Mouse (Mus musculus) MEL (cell line): ENCODE measurements at regions not wholly inside any gene's neighbourhood (a gene's known extent, or its start where the extent isn't known, plus 50 kb on each side); places are given as distances from the start of the nearest gene placed in this dataset.

Source experiments
- CHD1 ChIP-seq: IDR thresholded peaks from 2 replicates; pipeline ENCODE4 v1.6.1; 2012; ENCODE audit warnings: low read depth, mild to moderate bottlenecking, inconsistent platforms, low read length, improper control_type of control experiment
- CTCF ChIP-seq, 3 experiments: IDR thresholded peaks in 2 of 3; conservative IDR thresholded peaks in 1 of 3; 2 replicates each; pipeline ENCODE4 v1.5.1; 2011 to 2012; ENCODE audit warnings: low read length in 3 of 3, low read depth in 2 of 3, mild to moderate bottlenecking in 2 of 3, improper control_type of control experiment in 1 of 3, inconsistent platforms in 1 of 3, mixed read lengths in 1 of 3, moderate library complexity in 1 of 3; ENCODE audit not compliant: control insufficient read depth in 1 of 3, insufficient read depth in 1 of 3, poor library complexity in 1 of 3, severe bottlenecking in 1 of 3
- HCFC1 ChIP-seq: IDR thresholded peaks from 2 replicates; pipeline ENCODE4 v1.6.1; 2012; ENCODE audit warnings: low read depth, mild to moderate bottlenecking, inconsistent platforms, low read length, improper control_type of control experiment, moderate library complexity
- KAT2A ChIP-seq: conservative IDR thresholded peaks from 2 replicates; pipeline ENCODE4 v1.6.1; 2012; ENCODE audit warnings: low read depth, low read length, improper control_type of control experiment, inconsistent platforms
- MAFK ChIP-seq: IDR thresholded peaks from 2 replicates; pipeline ENCODE4 v1.6.1; 2011; ENCODE audit warnings: low read depth, mild to moderate bottlenecking, low read length, improper control_type of control experiment, borderline replicate concordance
- MXI1 ChIP-seq: IDR thresholded peaks from 2 replicates; pipeline ENCODE4 v1.6.1; 2011; ENCODE audit warnings: mild to moderate bottlenecking, low read depth, low read length, improper control_type of control experiment
- NRF1 ChIP-seq: IDR thresholded peaks from 2 replicates; pipeline ENCODE4 v1.6.1; 2014; ENCODE audit warnings: low read depth, mild to moderate bottlenecking, inconsistent platforms, low read length, improper control_type of control experiment, moderate library complexity; ENCODE audit not compliant: poor library complexity, insufficient read depth, severe bottlenecking
- POLR2A ChIP-seq, 2 experiments: IDR thresholded peaks; 2 replicates each; pipeline ENCODE4 v1.6.1; 2011 to 2012; ENCODE audit warnings: low read length in 2 of 2, mild to moderate bottlenecking in 2 of 2, control low read depth in 1 of 2, improper control_type of control experiment in 1 of 2, low read depth in 1 of 2, moderate library complexity in 1 of 2; ENCODE audit not compliant: control insufficient read depth in 1 of 2, insufficient read depth in 1 of 2, poor library complexity in 1 of 2
- RCOR1 ChIP-seq: IDR thresholded peaks from 2 replicates; pipeline ENCODE4 v1.6.1; 2012; ENCODE audit warnings: low read depth, mild to moderate bottlenecking, inconsistent platforms, low read length, improper control_type of control experiment
- SIN3A ChIP-seq: IDR thresholded peaks from 2 replicates; pipeline ENCODE4 v1.6.1; 2012; ENCODE audit warnings: low read length, improper control_type of control experiment, inconsistent platforms
- UBTF ChIP-seq: IDR thresholded peaks from 2 replicates; pipeline ENCODE4 v1.6.1; 2012; ENCODE audit warnings: low read depth, mild to moderate bottlenecking, inconsistent platforms, low read length, improper control_type of control experiment, moderate library complexity, borderline replicate concordance; ENCODE audit not compliant: insufficient read depth
- USF1 ChIP-seq: IDR thresholded peaks from 2 replicates; pipeline ENCODE4 v1.6.1; 2014; ENCODE audit warnings: low read depth, mild to moderate bottlenecking, inconsistent platforms, low read length, improper control_type of control experiment, moderate library complexity
- USF2 ChIP-seq, 2 experiments: IDR thresholded peaks; 2 replicates each; pipeline ENCODE4 v1.6.1; 2011 to 2012; ENCODE audit warnings: improper control_type of control experiment in 2 of 2, low read length in 2 of 2, borderline replicate concordance in 1 of 2, inconsistent platforms in 1 of 2, low read depth in 1 of 2, mild to moderate bottlenecking in 1 of 2; ENCODE audit not compliant: insufficient read depth in 1 of 2

DNA sequence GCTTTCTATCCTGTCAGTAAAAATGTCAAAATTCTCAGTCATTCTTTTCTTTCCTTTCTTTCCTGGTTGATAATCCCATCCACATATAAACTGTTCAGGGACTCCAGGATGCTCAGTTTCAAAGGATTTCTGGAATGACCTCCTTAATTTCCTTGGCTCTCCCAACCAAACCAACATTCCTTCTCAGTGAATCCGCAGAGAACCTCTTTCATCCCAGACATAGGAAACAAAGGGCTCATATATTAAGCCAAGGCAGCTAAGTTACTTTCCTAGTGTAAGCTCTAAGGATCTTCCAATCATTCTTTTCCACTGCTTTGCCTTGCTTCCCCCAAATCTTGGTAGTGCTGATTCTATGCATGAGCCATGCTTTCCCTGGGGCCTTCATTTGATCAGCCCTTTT is 69.5 kb upstream of the Dcn start:
- TF ChIP-seq CHD1: no peak
- no peak for TF ChIP-seq CTCF (IDR thresholded peaks at IDR 0.05 in 2 of 3, conservative IDR thresholded peaks at IDR 0.05 in 1 of 3; ENCODE audit: control insufficient read depth in 1 of 3, insufficient read depth in 1 of 3, low read depth in 2 of 3, low read length in 3 of 3, poor library complexity in 1 of 3, severe bottlenecking in 1 of 3)
- no peak for TF ChIP-seq POLR2A (IDR thresholded peaks at IDR 0.05; ENCODE audit: control insufficient read depth in 1 of 2, insufficient read depth in 1 of 2, low read depth in 1 of 2, low read length in 2 of 2, poor library complexity in 1 of 2)
- no peak for TF ChIP-seq MXI1
- TF ChIP-seq RCOR1: no peak
- no peak for TF ChIP-seq SIN3A
- no peak for TF ChIP-seq KAT2A
- no peak for TF ChIP-seq USF1
- no peak for TF ChIP-seq NRF1
- TF ChIP-seq HCFC1: no peak
- no peak for TF ChIP-seq MAFK
- TF ChIP-seq UBTF: no peak
- no peak for TF ChIP-seq USF2 (IDR thresholded peaks at IDR 0.05; ENCODE audit: borderline replicate concordance in 1 of 2, insufficient read depth in 1 of 2, low read depth in 1 of 2, low read length in 2 of 2)
